Comparison of ENCODE assay signal across 8 mouse cellular contexts in genomic region chr16:24282194-24282683, GRCm38 (mm10).
DNase-seq lines count a peak whose midpoint lies in the region; ATAC-seq and TF ChIP-seq lines count a peak whose summit lies in the region.

No protein-coding gene starts in this region.

- 0 out of 2 replicates have a peak overlapping the region, but pooled peaks have one; percentile 4 for H3K9ac ChIP-seq in embryonic facial prominence, embryonic 14.5 days (ENCODE audit: low read depth, low read length)
- no peak overlapping the region for H3K9ac ChIP-seq in intestine, postnatal 0 days (ENCODE audit: low read depth, low read length)

- ATAC-seq in embryonic facial prominence, embryonic 14.5 days (ENCODE audit: low read depth) = peak; percentile 98
- ATAC-seq in intestine, postnatal 0 days = peak; percentile 74
- no peak for ATAC-seq in granulocyte monocyte progenitor cell, adult 5-6 weeks (replicated peaks; ENCODE audit: poor library complexity, severe bottlenecking)

- H3K4me3 ChIP-seq in embryonic facial prominence, embryonic 14.5 days (ENCODE audit: low read depth, low read length) = no peak overlapping the region
- H3K4me3 ChIP-seq in intestine, postnatal 0 days (ENCODE audit: low read depth, low read length) = no peak overlapping the region

- peak overlapping the region; percentile 28; the same call in 1 of the 2 replicates for H3K27ac ChIP-seq in embryonic facial prominence, embryonic 14.5 days (replicated peaks; ENCODE audit: low read depth, low read length)
- H3K27ac ChIP-seq in intestine, postnatal 0 days (ENCODE audit: low read depth, low read length) = 0 out of 2 replicates have a peak overlapping the region, but pooled peaks have one; percentile 15

- no peaks in the 10 kb centered on the region for H3K27me3 ChIP-seq in embryonic facial prominence, embryonic 14.5 days (replicated peaks; ENCODE audit: control insufficient read depth, insufficient read depth, low read length)
- H3K27me3 ChIP-seq in intestine, postnatal 0 days (replicated peaks; ENCODE audit: control insufficient read depth, insufficient read depth, low read length) = no peaks in the 10 kb centered on the region

- H3K4me2 ChIP-seq in embryonic facial prominence, embryonic 14.5 days (ENCODE audit: low read depth, low read length) = 0 out of 2 replicates have a peak overlapping the region, but pooled peaks have one; percentile 3
- peak overlapping the region; percentile 17; the same call in 1 of the 2 replicates for H3K4me2 ChIP-seq in intestine, postnatal 0 days (replicated peaks; ENCODE audit: low read depth)

- no peaks in the 10 kb centered on the region for H3K36me3 ChIP-seq in embryonic facial prominence, embryonic 14.5 days (ENCODE audit: control insufficient read depth, insufficient read depth, low read length)
- no peaks in the 10 kb centered on the region for H3K36me3 ChIP-seq in intestine, postnatal 0 days (ENCODE audit: control insufficient read depth, insufficient read depth)

- peak; percentile 12 to 36 for DNase-seq in adrenal gland, postnatal 4 days (ENCODE audit: low spot score in 2 of 2)
- peak; percentile 92 for DNase-seq in embryonic facial prominence, embryonic 14.5 days (ENCODE audit: low spot score)
- DNase-seq in heart, adult 11 months = peak; percentile 100
- peak; percentile 82 to 89 for DNase-seq in left cerebral cortex, adult 9 months (ENCODE audit: low spot score in 2 of 2)
- DNase-seq in mesoderm, embryonic 11.5 days (ENCODE audit: low read depth, low spot score) = peak; percentile 34
- DNase-seq in skeletal muscle tissue, adult 2 months (ENCODE audit: low read depth, low spot score) = peak; percentile 91

- H3K9me3 ChIP-seq in embryonic facial prominence, embryonic 14.5 days (ENCODE audit: control insufficient read depth, low read length) = no peaks in the 10 kb centered on the region
- H3K9me3 ChIP-seq in intestine, postnatal 0 days (ENCODE audit: control insufficient read depth) = no peaks in the 10 kb centered on the region

- peak; percentile 68 for TF ChIP-seq CTCF in intestine, postnatal 0 days (IDR thresholded peaks at IDR 0.05; ENCODE audit: low read depth)

- WGBS in embryonic facial prominence, embryonic 14.5 days = 9% methylated on average over 6 of the region's 6 CpGs
- WGBS in intestine, postnatal 0 days = 34% methylated on average over 6 of the region's 6 CpGs

- H3K4me1 ChIP-seq in embryonic facial prominence, embryonic 14.5 days (ENCODE audit: control insufficient read depth, insufficient read depth, low read length) = no peaks in the 10 kb centered on the region
- H3K4me1 ChIP-seq in intestine, postnatal 0 days (replicated peaks; ENCODE audit: control insufficient read depth, insufficient read depth, low read length) = no peaks in the 10 kb centered on the region

Comparison
In these comparisons a context has a peak if more than half of its experiments do, and no peak if none do; other contexts are left out.
1. DNase-seq: peak in every context shown above with its lines; median percentile 100 in heart, adult 11 months; 92 in embryonic facial prominence, embryonic 14.5 days; 91 in skeletal muscle tissue, adult 2 months; 86 in left cerebral cortex, adult 9 months; 34 in mesoderm, embryonic 11.5 days; 24 in adrenal gland, postnatal 4 days.